Mouse (Mus musculus): ENCODE results near the gene Ephx1. TPM values are rescaled to one million over a fixed set of nuclear protein-coding genes. Genes with fewer than 3 reads are reported as not detected.
"Not testable (repeated sequence)": the region's sequence is repeated elsewhere in the genome, so short reads cannot be mapped to it uniquely, and the experiment has no call there.

Ephx1 gene
- polyA plus RNA-seq, 2 experiments from 2014 or later: 247 to 262 TPM

- ATAC-seq: no peak
These were observed 47.8 kb downstream of the Ephx1 start for GRCm38 (mm10) chr1:180972941-180973340.

GRCm38 (mm10) chr1:180967261-180967660, 53.4 kb downstream of the Ephx1 start:
- no peak for ATAC-seq

GRCm38 (mm10) chr1:180966542-180966941, 54.2 kb downstream of the Ephx1 start:
- no peak for ATAC-seq

- no peak for ATAC-seq
These were observed 54.9 kb downstream of the Ephx1 start for GRCm38 (mm10) chr1:180965786-180966185.

- ATAC-seq: no peak
These were observed 61.9 kb downstream of the Ephx1 start for GRCm38 (mm10) chr1:180958797-180959196.

- ATAC-seq: no peak
These were observed 62.7 kb downstream of the Ephx1 start for GRCm38 (mm10) chr1:180957989-180958388.

- ATAC-seq: no peak
These were observed 63.7 kb downstream of the Ephx1 start for GRCm38 (mm10) chr1:180956973-180957381.

- peak; percentile 71 for ATAC-seq
These were observed 64.3 kb downstream of the Ephx1 start for GRCm38 (mm10) chr1:180956401-180956800.

GRCm38 (mm10) chr1:180952808-180953207, 67.9 kb downstream of the Ephx1 start:
- no peak for ATAC-seq

- ATAC-seq: no peak
These were observed 68.5 kb downstream of the Ephx1 start for GRCm38 (mm10) chr1:180952085-180952746.

- no peak for ATAC-seq
These were observed 74.3 kb downstream of the Ephx1 start for GRCm38 (mm10) chr1:180946448-180946847.

- peak; percentile 42 for ATAC-seq
These were observed 75.4 kb downstream of the Ephx1 start for GRCm38 (mm10) chr1:180945001-180945980.

- no peak for ATAC-seq
These were observed 76.2 kb downstream of the Ephx1 start for GRCm38 (mm10) chr1:180944553-180944952.

- no peak for ATAC-seq
These were observed 76.8 kb downstream of the Ephx1 start for GRCm38 (mm10) chr1:180943896-180944295.

GRCm38 (mm10) chr1:180943032-180943644, 77.6 kb downstream of the Ephx1 start:
- ATAC-seq: no peak

GRCm38 (mm10) chr1:180942166-180943031, 78.3 kb downstream of the Ephx1 start, which contains the start of gene Tmem63a:
Gene Tmem63a (plus strand): TSS chr1:180942344.
- peak; percentile 69 for ATAC-seq

GRCm38 (mm10) chr1:180941726-180942125, 79.0 kb downstream of the Ephx1 start:
- ATAC-seq: no peak

- ATAC-seq: no peak
These were observed 79.8 kb downstream of the Ephx1 start for GRCm38 (mm10) chr1:180940776-180941460.

GRCm38 (mm10) chr1:180938781-180939180, 81.9 kb downstream of the Ephx1 start:
- ATAC-seq: not testable (repeated sequence)

GRCm38 (mm10) chr1:180937631-180938030, 83.1 kb downstream of the Ephx1 start:
- ATAC-seq: not testable (repeated sequence)

Data from CD4-positive, CD25-positive, alpha-beta regulatory T cell, adult 4 months (primary cell).